Mouse (Mus musculus) stomach, embryonic 16.5 days (tissue): ENCODE measurements around the gene Cfap44. TPM values are rescaled to one million over a fixed set of nuclear protein-coding genes. Genes with fewer than 3 reads are reported as not detected.

Experiments
- ATAC-seq: fragments of 200-750 bp; cut with Nextera tagmentation; 2 replicates; pipeline ENCODE4 v1.8.0; 2017; ENCODE audit warnings: moderate number of reproducible peaks, moderate TSS enrichment; ENCODE audit not compliant: insufficient read depth, low FRiP score
- H3K27ac ChIP-seq: fragments of 300-500 bp; sonication (generic); 2 replicates; pipeline ENCODE4 v1.5.1; 2014; ENCODE audit warnings: low read length
- H3K27me3 ChIP-seq: fragments of 300-500 bp; sonication (generic); 2 replicates; pipeline ENCODE4 v1.6.1; 2014; ENCODE audit warnings: low read length, control low read depth, mixed read lengths; ENCODE audit not compliant: control insufficient read depth, insufficient read depth
- H3K36me3 ChIP-seq: fragments of 300-500 bp; sonication (generic); 2 replicates; pipeline ENCODE4 v1.6.1; 2014; ENCODE audit warnings: low read length; ENCODE audit not compliant: control insufficient read depth, insufficient read depth
- H3K4me1 ChIP-seq: fragments of 300-500 bp; sonication (generic); 2 replicates; pipeline ENCODE4 v1.6.1; 2014; ENCODE audit warnings: low read length, control low read depth, mixed read lengths; ENCODE audit not compliant: control insufficient read depth, insufficient read depth
- H3K4me2 ChIP-seq: fragments of 300-500 bp; sonication (generic); 2 replicates; pipeline ENCODE4 v1.6.1; 2014; ENCODE audit warnings: low read depth, low read length, mixed read lengths
- H3K4me3 ChIP-seq: fragments of 300-500 bp; sonication (generic); replicated peaks from 2 replicates; pipeline ENCODE4 v1.5.1; 2014; ENCODE audit warnings: mild to moderate bottlenecking, low read length
- H3K9ac ChIP-seq: fragments of 300-500 bp; sonication (generic); 2 replicates; pipeline ENCODE4 v1.6.1; 2014; ENCODE audit warnings: low read length
- H3K9me3 ChIP-seq: fragments of 300-500 bp; sonication (generic); replicated peaks from 2 replicates; pipeline ENCODE4 v1.6.1; 2016; ENCODE audit warnings: low read length, control low read depth; ENCODE audit not compliant: control insufficient read depth
- WGBS: fragments of 180-500 bp; shearing (Covaris S2); extraction: QIAGEN DNeasy Blood & Tissue Kit; methylation state at CpG from one replicate; pipeline ENCODE4 v1.1.7; 2014; 5-methylcytosine and 5-hydroxymethylcytosine counted together
- polyA plus RNA-seq: library from polyadenylated mRNA; unstranded; fragments of >200 nt; fragmentation: Nextera tagmentation; extraction: Ambion mirVana; gene quantifications from 2 replicates; pipeline ENCODE4 v1.2.1, GENCODE M21; 2015

Gene Cfap44
- polyA plus RNA-seq, 1 experiment from 2014 or later, result 0.43 TPM

- H3K27me3 ChIP-seq, result no peaks in the 10 kb centered on the region
- WGBS, result 81% methylated on average over 8 of the region's 8 CpGs
- H3K36me3 ChIP-seq, result peaks cover 6% of the 10 kb centered on the region; the same call in 1 of the 2 replicates
- no peak overlapping the region for H3K9ac ChIP-seq
- H3K27ac ChIP-seq, result no peak overlapping the region
- H3K4me3 ChIP-seq, result no peak overlapping the region
- no peaks in the 10 kb centered on the region for H3K9me3 ChIP-seq
- peaks cover 20% of the 10 kb centered on the region for H3K4me1 ChIP-seq
- no peak for ATAC-seq
- no peak overlapping the region for H3K4me2 ChIP-seq
Observed at GRCm38 (mm10) chr16:44485691-44486090, 91.1 kb downstream of the Cfap44 start.

- Histone ChIP-seq H3K9ac (no peak overlapping the region), H3K36me3 (peaks cover 6% of the 10 kb centered on the region; the same call in 1 of the 2 replicates), H3K4me2 (no peak overlapping the region), H3K9me3 (no peaks in the 10 kb centered on the region), H3K27me3 (no peaks in the 10 kb centered on the region), H3K4me3 (no peak overlapping the region), H3K27ac (no peak overlapping the region), H3K4me1 (peaks cover 11% of the 10 kb centered on the region)
- ATAC-seq, result no peak
- 81% methylated on average over 9 of the region's 9 CpGs for whole genome bisulfite sequencing
Observed at GRCm38 (mm10) chr16:44486612-44487011, 92.0 kb downstream of the Cfap44 start.

DNA sequence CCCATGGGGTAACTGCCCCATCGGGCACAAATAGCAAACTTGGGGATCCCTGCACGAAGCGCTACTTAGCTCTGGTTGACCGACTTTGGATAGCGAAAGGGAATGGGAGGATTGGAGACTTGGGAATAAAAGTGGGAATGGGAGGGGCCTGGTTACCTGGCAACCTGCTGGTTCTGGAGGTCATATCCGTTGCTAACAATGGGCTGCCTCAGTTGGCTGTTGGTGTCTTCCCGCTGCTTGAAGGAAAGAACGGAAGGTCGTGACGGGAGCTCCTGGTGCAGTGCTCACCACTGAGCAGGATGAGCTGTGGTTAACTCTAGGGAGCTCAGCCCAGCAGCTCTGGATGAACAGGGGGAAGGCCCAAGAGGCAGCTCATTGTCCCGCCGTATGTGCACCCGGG is 92.6 kb downstream of the Cfap44 start:
- Histone ChIP-seq H3K4me3 (no peak overlapping the region), H3K27ac (no peak overlapping the region), H3K9me3 (no peaks in the 10 kb centered on the region), H3K9ac (no peak overlapping the region), H3K27me3 (no peaks in the 10 kb centered on the region), H3K36me3 (peaks cover 6% of the 10 kb centered on the region; the same call in 1 of the 2 replicates), H3K4me2 (no peak overlapping the region), H3K4me1 (peaks cover 7% of the 10 kb centered on the region)
- no peak for ATAC-seq
- 88% methylated on average over 13 of the region's 13 CpGs for WGBS

DNA sequence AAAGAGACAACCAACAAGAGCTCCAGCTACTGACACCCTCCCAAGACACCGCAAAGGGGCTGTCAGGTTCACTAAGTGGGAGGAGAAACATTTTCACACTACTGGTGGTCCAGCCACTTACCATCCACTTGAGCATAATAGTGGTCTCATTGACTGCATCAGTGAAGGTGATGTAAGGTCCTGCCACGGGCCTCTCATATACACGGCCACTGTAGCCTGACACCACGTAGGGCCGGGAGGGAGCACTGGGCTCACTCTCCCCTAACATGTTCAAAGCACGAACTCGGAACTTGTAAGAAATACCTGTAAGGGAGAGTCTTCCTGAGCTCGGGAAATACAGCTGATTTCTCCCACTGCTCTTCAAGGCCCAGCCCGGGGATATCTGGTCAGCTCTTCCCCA is 96.5 kb downstream of the Cfap44 start:
- Histone ChIP-seq H3K9ac (no peak overlapping the region), H3K4me3 (no peak overlapping the region), H3K4me1 (peaks cover 8% of the 10 kb centered on the region; the same call in 1 of the 2 replicates), H3K4me2 (no peak overlapping the region), H3K27me3 (no peaks in the 10 kb centered on the region), H3K36me3 (peaks cover 6% of the 10 kb centered on the region; the same call in 1 of the 2 replicates), H3K27ac (no peak overlapping the region), H3K9me3 (no peaks in the 10 kb centered on the region)
- WGBS, result 86% methylated on average over 9 of the region's 9 CpGs
- ATAC-seq, result no peak

DNA sequence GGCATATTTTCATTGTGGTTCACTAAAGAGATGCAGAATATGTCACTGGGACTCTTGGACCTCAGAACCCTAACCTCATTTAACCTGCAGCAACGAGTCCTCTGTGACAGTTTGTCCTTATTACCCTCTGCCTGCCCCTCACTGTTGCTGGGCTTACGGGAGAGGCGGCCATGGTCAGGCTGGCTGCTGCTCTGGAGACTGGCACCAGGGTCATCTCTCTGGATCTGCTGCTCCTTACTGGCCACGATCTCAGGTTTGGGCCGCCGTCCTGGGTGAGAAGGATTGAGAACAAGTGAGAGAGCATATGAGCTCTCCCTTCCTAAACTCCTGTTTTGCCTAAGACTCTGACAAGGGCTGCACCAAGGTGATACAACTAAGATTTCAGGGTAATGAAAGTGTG is 97.6 kb downstream of the Cfap44 start:
- peaks cover 8% of the 10 kb centered on the region; the same call in 1 of the 2 replicates for H3K4me1 ChIP-seq
- no peak overlapping the region for H3K27ac ChIP-seq
- WGBS, result 86% methylated on average over 6 of the region's 6 CpGs
- H3K27me3 ChIP-seq, result no peaks in the 10 kb centered on the region
- no peak overlapping the region for H3K4me3 ChIP-seq
- H3K9me3 ChIP-seq, result no peaks in the 10 kb centered on the region
- H3K9ac ChIP-seq, result no peak overlapping the region
- no peak for ATAC-seq
- no peak overlapping the region for H3K4me2 ChIP-seq
- H3K36me3 ChIP-seq, result peaks cover 6% of the 10 kb centered on the region; the same call in 1 of the 2 replicates

- Histone ChIP-seq H3K36me3 (peaks cover 6% of the 10 kb centered on the region; the same call in 1 of the 2 replicates), H3K4me3 (no peak overlapping the region), H3K9me3 (no peaks in the 10 kb centered on the region), H3K27ac (no peak overlapping the region), H3K4me1 (peaks cover 8% of the 10 kb centered on the region; the same call in 1 of the 2 replicates), H3K4me2 (no peak overlapping the region), H3K27me3 (no peaks in the 10 kb centered on the region), H3K9ac (no peak overlapping the region)
- no peak for ATAC-seq
- 75% methylated on average over 9 of the region's 9 CpGs for WGBS
Observed at GRCm38 (mm10) chr16:44492706-44493105, 98.1 kb downstream of the Cfap44 start.

- ATAC-seq, result peak; percentile 28; the same call in 1 of the 2 replicates
- 37% methylated on average over 6 of the region's 6 CpGs for WGBS
- peak overlapping the region; percentile 58; the same call in 1 of the 2 replicates for H3K27ac ChIP-seq
Observed at GRCm38 (mm10) chr16:44493868-44494267, 99.3 kb downstream of the Cfap44 start.

GRCm38 (mm10) chr16:44494441-44495108 is 100.0 kb downstream of the Cfap44 start:
- 34% methylated on average over 8 of the region's 8 CpGs for WGBS
- Histone ChIP-seq H3K27me3 (no peaks in the 10 kb centered on the region), H3K9me3 (0 out of 2 replicates have a peak, but pooled peaks cover 3% of the 10 kb centered on the region), H3K4me3 (no peak overlapping the region), H3K4me1 (peaks cover 8% of the 10 kb centered on the region; the same call in 1 of the 2 replicates), H3K4me2 (no peak overlapping the region), H3K36me3 (peaks cover 15% of the 10 kb centered on the region), H3K27ac (peak overlapping the region; percentile 58), H3K9ac (no peak overlapping the region)
- peak; percentile 33; the same call in 1 of the 2 replicates for ATAC-seq

More at GRCm38 (mm10) chr16:44493868-44494267, 99.3 kb downstream of the Cfap44 start:
- Histone ChIP-seq H3K27me3 (no peaks in the 10 kb centered on the region), H3K4me2 (no peak overlapping the region), H3K9ac (no peak overlapping the region), H3K36me3 (peaks cover 9% of the 10 kb centered on the region), H3K4me3 (no peak overlapping the region), H3K9me3 (0 out of 2 replicates have a peak, but pooled peaks cover 3% of the 10 kb centered on the region), H3K4me1 (peaks cover 8% of the 10 kb centered on the region; the same call in 1 of the 2 replicates)

- WGBS, result 77% methylated on average over 15 of the region's 15 CpGs
- Histone ChIP-seq H3K9me3 (0 out of 2 replicates have a peak, but pooled peaks cover 3% of the 10 kb centered on the region), H3K9ac (no peak overlapping the region), H3K36me3 (peaks cover 24% of the 10 kb centered on the region), H3K4me1 (peaks cover 8% of the 10 kb centered on the region; the same call in 1 of the 2 replicates), H3K4me3 (no peak overlapping the region), H3K4me2 (no peak overlapping the region), H3K27ac (no peak overlapping the region), H3K27me3 (no peaks in the 10 kb centered on the region)
- ATAC-seq, result no peak
Observed at GRCm38 (mm10) chr16:44496971-44497464, 102.4 kb downstream of the Cfap44 start.
